Mouse (Mus musculus) cerebellum, postnatal 36 days (tissue): ENCODE data around the gene Zfp790.

Experiments
- DNase-seq, 2 experiments: peaks; one replicate each; pipeline ENCODE4 v3.0.0; 2021 to 2022; ENCODE audit warnings: mixed read lengths in 2 of 2

Gene Zfp790

GRCm38 (mm10) chr7:29815910-29816429 is at the start of gene Zfp790:
Zfp790 (plus strand) TSS chr7:29816114.
- DNase-seq = peak; percentile 82 to 85

- DNase-seq = peak; percentile 82 to 90
Observed at GRCm38 (mm10) chr7:29767058-29767686, 48.7 kb upstream of the Zfp790 start.

GRCm38 (mm10) chr7:29768090-29768900 is 47.6 kb upstream of the Zfp790 start, which contains the start of gene Zfp84:
Zfp84 (plus strand) TSS chr7:29768552.
- peak; percentile 78 to 87 for DNase-seq

- DNase-seq = no peak
Observed at GRCm38 (mm10) chr7:29768980-29769379, 46.9 kb upstream of the Zfp790 start.

GRCm38 (mm10) chr7:29773503-29773902 is 42.4 kb upstream of the Zfp790 start:
- no peak for DNase-seq

GRCm38 (mm10) chr7:29774371-29774770 is 41.5 kb upstream of the Zfp790 start:
- no peak for DNase-seq

GRCm38 (mm10) chr7:29776568-29776967 is 39.3 kb upstream of the Zfp790 start:
- no peak for DNase-seq

- no peak for DNase-seq
Observed at GRCm38 (mm10) chr7:29777372-29777771, 38.5 kb upstream of the Zfp790 start.

GRCm38 (mm10) chr7:29783871-29784551 is 31.9 kb upstream of the Zfp790 start, which contains the start of gene Zfp30:
Zfp30 (plus strand) TSS chr7:29783998.
- peak; percentile 86 to 90 for DNase-seq

GRCm38 (mm10) chr7:29785023-29785422 is 30.9 kb upstream of the Zfp790 start:
- no peak for DNase-seq

- no peak for DNase-seq
Observed at GRCm38 (mm10) chr7:29785888-29786287, 30.0 kb upstream of the Zfp790 start.

GRCm38 (mm10) chr7:29792906-29793305 is 23.0 kb upstream of the Zfp790 start:
- DNase-seq = no peak

- DNase-seq = no peak
Observed at GRCm38 (mm10) chr7:29807046-29807445, 8.9 kb upstream of the Zfp790 start.

GRCm38 (mm10) chr7:29812244-29812643 is 3.7 kb upstream of the Zfp790 start:
- no peak for DNase-seq

- no peak for DNase-seq
Observed at GRCm38 (mm10) chr7:29814381-29814780, 1.5 kb upstream of the Zfp790 start.

- no peak for DNase-seq
Observed at GRCm38 (mm10) chr7:29815061-29815784, 691 bp upstream of the Zfp790 start.

GRCm38 (mm10) chr7:29818619-29819254 is 2.8 kb downstream of the Zfp790 start:
- peak; percentile 59 to 79 for DNase-seq

GRCm38 (mm10) chr7:29828001-29828400 is 12.1 kb downstream of the Zfp790 start:
- no peak for DNase-seq

- no peak for DNase-seq
Observed at GRCm38 (mm10) chr7:29829804-29830203, 13.9 kb downstream of the Zfp790 start.

GRCm38 (mm10) chr7:29836816-29837215 is 20.9 kb downstream of the Zfp790 start:
- DNase-seq = no peak

- DNase-seq = no peak
Observed at GRCm38 (mm10) chr7:29839256-29839655, 23.3 kb downstream of the Zfp790 start.

GRCm38 (mm10) chr7:29842105-29842504 is 26.2 kb downstream of the Zfp790 start:
- no peak for DNase-seq
